Mouse (Mus musculus) midbrain, postnatal 0 days (tissue): ENCODE data around the gene Olfr1018. TPM values are rescaled to one million over a fixed set of nuclear protein-coding genes. Genes with fewer than 3 reads are reported as not detected.

Source experiments
- ATAC-seq: fragments of 200-750 bp; cut with Nextera tagmentation; 2 replicates; pipeline ENCODE4 v1.8.0; 2017; ENCODE audit warnings: moderate number of reproducible peaks, mild to moderate bottlenecking, moderate TSS enrichment, moderate library complexity; ENCODE audit not compliant: low FRiP score
- DNase-seq: peaks from one replicate; pipeline ENCODE4 v3.0.0-alpha.2; 2015; ENCODE audit warnings: low spot score
- H3K27ac ChIP-seq: fragments of 300-500 bp; sonication (generic); 2 replicates; pipeline ENCODE4 v1.5.1; 2014; ENCODE audit warnings: low read depth, mild to moderate bottlenecking, low read length, mixed read lengths
- H3K27me3 ChIP-seq: fragments of 300-500 bp; sonication (generic); 2 replicates; pipeline ENCODE4 v1.6.1; 2014; ENCODE audit warnings: low read length, control low read depth, mixed read lengths; ENCODE audit not compliant: insufficient read depth
- H3K36me3 ChIP-seq: fragments of 300-500 bp; sonication (generic); 2 replicates; pipeline ENCODE4 v1.6.1; 2014; ENCODE audit warnings: low read length, control low read depth, mixed read lengths; ENCODE audit not compliant: insufficient read depth
- H3K4me1 ChIP-seq: fragments of 300-500 bp; sonication (generic); 2 replicates; pipeline ENCODE4 v1.6.1; 2014; ENCODE audit warnings: mild to moderate bottlenecking, control low read depth, antibody characterized with exemption, low read length, mixed read lengths; ENCODE audit not compliant: insufficient read depth
- H3K4me2 ChIP-seq: fragments of 300-500 bp; sonication (generic); 2 replicates; pipeline ENCODE4 v1.6.1; 2014; ENCODE audit warnings: low read depth, mild to moderate bottlenecking, low read length, mixed read lengths; ENCODE audit not compliant: poor library complexity, severe bottlenecking
- H3K4me3 ChIP-seq: fragments of 300-500 bp; sonication (generic); 2 replicates; pipeline ENCODE4 v1.5.1; 2014; ENCODE audit warnings: low read depth, mild to moderate bottlenecking, low read length, moderate library complexity
- H3K9ac ChIP-seq: fragments of 300-500 bp; sonication (generic); replicated peaks from 2 replicates; pipeline ENCODE4 v1.6.1; 2014; ENCODE audit warnings: mild to moderate bottlenecking, low read length, moderate library complexity, mixed read lengths; ENCODE audit not compliant: poor library complexity, severe bottlenecking
- H3K9me3 ChIP-seq: fragments of 300-500 bp; sonication (generic); 2 replicates; pipeline ENCODE4 v1.6.1; 2016; ENCODE audit warnings: low read length, control low read depth
- CTCF ChIP-seq: IDR thresholded peaks from 2 replicates; pipeline ENCODE4 v1.5.1; 2016; ENCODE audit warnings: antibody characterized with exemption, mild to moderate bottlenecking
- WGBS: fragments of 180-500 bp; shearing (Covaris S2); extraction: QIAGEN DNeasy Blood & Tissue Kit; methylation state at CpG from one replicate; pipeline ENCODE4 v1.1.7; 2014; 5-methylcytosine and 5-hydroxymethylcytosine counted together
- polyA plus RNA-seq: library from polyadenylated mRNA; unstranded; fragments of >200 nt; fragmentation: Nextera tagmentation; extraction: Ambion mirVana; gene quantifications from 2 replicates; pipeline ENCODE4 v1.2.1, GENCODE M21; 2015
- total RNA-seq: library from RNA; depleted of rRNA; stranded (reverse); fragments of >200 nt; gene quantifications from 2 replicates; pipeline ENCODE4 v1.2.3, GENCODE M21; 2014; rRNA removed

The Olfr1018 gene
- not detected in 2 replicates for total RNA-seq
- polyA plus RNA-seq: not detected in 2 replicates

DNA sequence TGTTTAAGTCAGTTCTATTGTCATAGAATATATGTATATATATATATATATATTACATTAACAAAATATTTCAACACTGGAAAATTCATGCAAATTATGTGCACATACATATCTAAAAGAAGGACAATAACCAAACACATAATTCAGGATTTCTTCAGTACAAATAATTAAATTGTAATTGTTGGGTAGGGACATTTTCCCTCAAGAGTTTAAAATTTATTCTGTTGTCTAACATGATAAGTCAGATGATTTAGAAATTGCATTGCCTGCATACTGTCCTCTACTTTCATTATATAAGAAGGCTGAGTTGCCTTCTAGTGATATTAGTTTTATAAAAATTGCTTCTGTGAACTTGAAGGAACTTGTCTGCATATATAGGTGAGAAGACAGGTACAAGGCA is at the start of gene Olfr1018:
Olfr1018 (plus strand) TSS at position 301 of the 400 bp plus-strand sequence.
- no peak within 1 kb of the TSS for H3K27ac ChIP-seq
- H3K36me3 ChIP-seq: no peaks in the 10 kb centered on the region
- DNase-seq (no peak), ATAC-seq (no peak)
- no peaks in the 10 kb centered on the region for H3K4me1 ChIP-seq
- no peak within 1 kb of the TSS for H3K4me3 ChIP-seq
- H3K9me3 ChIP-seq: no peaks in the 10 kb centered on the region
- H3K9ac ChIP-seq: no peak within 1 kb of the TSS
- no peaks in the 10 kb centered on the region for H3K27me3 ChIP-seq
- H3K4me2 ChIP-seq: no peak within 1 kb of the TSS
- no peak for TF ChIP-seq CTCF

GRCm38 (mm10) chr2:85772413-85772812 is 45.9 kb upstream of the Olfr1018 start, which contains the start of gene Olfr1014:
Olfr1014 (plus strand) TSS chr2:85772713.
- TF ChIP-seq CTCF: no peak
- Histone ChIP-seq H3K4me1 (no peaks in the 10 kb centered on the region), H3K27me3 (no peaks in the 10 kb centered on the region), H3K9me3 (no peaks in the 10 kb centered on the region), H3K9ac (no peak within 1 kb of the TSS), H3K27ac (no peak within 1 kb of the TSS), H3K4me2 (no peak within 1 kb of the TSS), H3K36me3 (no peaks in the 10 kb centered on the region), H3K4me3 (no peak within 1 kb of the TSS)
- DNase-seq: no peak
- no peak for ATAC-seq

- Histone ChIP-seq H3K9me3 (no peaks in the 10 kb centered on the region), H3K27me3 (no peaks in the 10 kb centered on the region), H3K4me1 (no peaks in the 10 kb centered on the region), H3K9ac (no peak within 1 kb of the TSS), H3K36me3 (no peaks in the 10 kb centered on the region), H3K27ac (no peak within 1 kb of the TSS), H3K4me3 (no peak within 1 kb of the TSS), H3K4me2 (no peak within 1 kb of the TSS)
- DNase-seq: no peak
- TF ChIP-seq CTCF: no peak
- no peak for ATAC-seq
Observed at GRCm38 (mm10) chr2:85781717-85782116, 36.6 kb upstream of the Olfr1018 start, which contains the start of gene Olfr1015. Olfr1015 (plus strand) TSS chr2:85782017.

DNA sequence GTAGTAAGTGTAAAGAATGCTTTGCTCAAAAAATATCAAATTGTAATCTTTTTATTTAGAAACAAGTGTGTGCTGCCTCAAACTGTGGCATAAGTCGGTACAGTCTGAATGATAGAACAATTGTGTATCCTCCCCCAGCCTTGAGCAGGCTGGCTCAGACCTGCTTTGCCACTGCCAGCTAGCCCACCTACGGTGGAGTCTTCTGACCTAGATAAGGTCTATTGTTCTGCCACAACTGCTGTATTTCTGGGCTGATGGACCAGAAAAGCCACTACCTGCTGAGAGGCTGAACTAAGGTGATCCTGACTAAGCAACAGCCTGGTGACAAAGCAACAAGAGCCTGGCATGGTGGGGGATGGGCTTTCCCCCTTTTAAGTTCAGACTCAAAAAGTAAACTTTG is 25.9 kb upstream of the Olfr1018 start:
- H3K4me3 ChIP-seq: no peak overlapping the region
- no peak for DNase-seq
- no peaks in the 10 kb centered on the region for H3K36me3 ChIP-seq
- H3K4me2 ChIP-seq: no peak overlapping the region
- no peaks in the 10 kb centered on the region for H3K27me3 ChIP-seq
- no peaks in the 10 kb centered on the region for H3K9me3 ChIP-seq
- no peak overlapping the region for H3K9ac ChIP-seq
- no peak overlapping the region for H3K27ac ChIP-seq
- ATAC-seq: no peak
- no peaks in the 10 kb centered on the region for H3K4me1 ChIP-seq
- WGBS: 10% methylated on average over 2 of the region's 2 CpGs
- TF ChIP-seq CTCF: no peak

GRCm38 (mm10) chr2:85802444-85802843 is 15.8 kb upstream of the Olfr1018 start, which contains the start of gene Olfr1016:
Olfr1016 (minus strand) TSS chr2:85802544.
- Histone ChIP-seq H3K4me1 (no peaks in the 10 kb centered on the region), H3K4me2 (no peak within 1 kb of the TSS), H3K36me3 (no peaks in the 10 kb centered on the region), H3K4me3 (no peak within 1 kb of the TSS), H3K9me3 (no peaks in the 10 kb centered on the region), H3K27ac (no peak within 1 kb of the TSS), H3K27me3 (no peaks in the 10 kb centered on the region), H3K9ac (no peak within 1 kb of the TSS)
- no peak for TF ChIP-seq CTCF
- 93% methylated on average over 2 of the region's 2 CpGs for WGBS
- DNase-seq: no peak
- ATAC-seq: no peak

DNA sequence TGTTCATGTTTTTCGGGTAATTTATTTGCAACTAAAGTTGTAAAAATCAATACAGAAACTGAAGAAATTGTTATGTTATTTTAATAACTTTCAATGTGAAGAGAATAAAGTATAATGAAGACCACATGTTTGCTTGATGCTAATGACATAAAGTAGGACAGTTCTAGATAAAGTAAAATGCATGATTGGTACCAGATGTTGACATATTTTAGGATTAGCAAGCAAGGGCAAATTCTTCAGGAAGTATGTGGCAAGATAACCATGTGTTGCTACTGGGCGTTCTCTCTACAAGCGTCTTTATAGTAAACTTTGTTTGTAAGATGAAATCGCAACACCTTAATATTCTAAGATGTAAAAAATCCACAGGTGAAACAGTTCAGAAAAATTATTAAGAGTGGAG is 13.8 kb upstream of the Olfr1018 start:
- no peak overlapping the region for H3K4me2 ChIP-seq
- 92% methylated on average over 4 of the region's 4 CpGs for WGBS
- DNase-seq: no peak
- H3K4me1 ChIP-seq: no peaks in the 10 kb centered on the region
- H3K27me3 ChIP-seq: no peaks in the 10 kb centered on the region
- H3K9me3 ChIP-seq: no peaks in the 10 kb centered on the region
- TF ChIP-seq CTCF: no peak
- H3K9ac ChIP-seq: no peak overlapping the region
- H3K36me3 ChIP-seq: no peaks in the 10 kb centered on the region
- no peak for ATAC-seq
- H3K4me3 ChIP-seq: no peak overlapping the region
- H3K27ac ChIP-seq: no peak overlapping the region
